Mouse (Mus musculus) lung, adult 2 months (tissue): ENCODE data around the gene Sgpp2.

Source experiments
- CTCF ChIP-seq: fragments of 200-500 bp; IDR thresholded peaks from 2 replicates; pipeline ENCODE4 v1.5.1; 2011; ENCODE audit warnings: mild to moderate bottlenecking, low read length, control low read depth; ENCODE audit not compliant: insufficient read depth
- POLR2A ChIP-seq: fragments of 200-500 bp; IDR thresholded peaks from 2 replicates; pipeline ENCODE4 v1.6.1; 2011; ENCODE audit warnings: low read depth, mild to moderate bottlenecking, control low read depth, low read length, borderline replicate concordance; ENCODE audit errors: extremely low read depth

DNA sequence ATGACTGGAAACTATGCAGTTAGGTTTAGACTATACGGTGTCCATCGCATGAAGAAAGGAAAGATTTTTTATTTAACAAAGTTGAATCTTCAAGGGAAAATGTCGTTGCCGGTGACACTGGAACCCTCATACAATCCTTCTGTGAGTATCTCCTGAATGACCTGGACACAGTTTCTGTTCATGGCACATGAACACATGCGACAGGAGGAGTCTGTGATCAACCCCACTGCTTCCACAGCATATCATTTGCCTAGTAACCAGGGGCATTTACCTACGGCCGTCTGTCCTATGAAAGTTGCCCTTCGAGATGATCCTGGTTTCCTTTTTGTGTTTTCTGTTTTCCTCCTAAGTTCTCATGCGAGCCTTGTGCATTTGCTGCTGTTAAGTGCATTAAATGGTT, 123.3 kb downstream of the Sgpp2 start:
- TF ChIP-seq CTCF (no peak), POLR2A (no peak)
